Mouse (Mus musculus): ENCODE measurements around the gene Nek1. TPM values are rescaled to one million over a fixed set of nuclear protein-coding genes. Genes with fewer than 3 reads are reported as not detected.

The Nek1 gene
- polyA plus RNA-seq, 1 experiment from 2014 or later, result 4.4 TPM

DNA sequence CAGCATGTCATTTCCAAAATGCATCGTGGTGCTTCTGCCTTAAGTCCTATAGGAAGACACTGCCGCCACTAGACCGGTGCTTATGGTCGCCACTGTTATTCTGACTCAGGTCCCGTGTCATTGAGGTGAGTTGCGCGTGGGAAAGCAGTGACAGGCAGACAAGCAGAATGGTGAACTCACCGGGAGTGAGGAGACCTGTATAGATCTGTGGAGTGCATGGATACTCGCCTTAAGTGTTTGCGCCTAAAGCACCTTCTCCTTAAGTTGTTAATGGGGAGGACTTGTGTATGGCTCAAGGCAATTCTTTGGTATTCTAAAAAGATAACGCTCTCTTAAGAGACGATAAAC is 618 bp downstream of the Nek1 start:
- H3K36me3 ChIP-seq (replicated peaks; ENCODE audit: insufficient read depth, low read length), result no peaks in the 10 kb centered on the region
- no peaks in the 10 kb centered on the region for H3K27me3 ChIP-seq (ENCODE audit: insufficient read depth, low read length)
- 3% methylated on average over 12 of the region's 12 CpGs for WGBS (ENCODE audit: insufficient replicate concordance)
- ATAC-seq (peak; percentile 26), DNase-seq (no peak)
- H3K27ac ChIP-seq (ENCODE audit: low read depth), result peak overlapping the region; percentile 98
- H3K4me1 ChIP-seq (ENCODE audit: insufficient read depth), result peaks cover 10% of the 10 kb centered on the region
- no peaks in the 10 kb centered on the region for H3K9me3 ChIP-seq (ENCODE audit: low read length)
- peak overlapping the region; percentile 80 for H3K9ac ChIP-seq (replicated peaks)
- H3K4me2 ChIP-seq (ENCODE audit: low read depth, low read length), result peak overlapping the region; percentile 74
- H3K4me3 ChIP-seq (ENCODE audit: low read depth, low read length), result peak overlapping the region; percentile 91
- TF ChIP-seq EP300 (IDR thresholded peaks at IDR 0.05; ENCODE audit: low read depth) (no peak), CTCF (IDR thresholded peaks at IDR 0.05; ENCODE audit: low read depth) (no peak)

GRCm38 (mm10) chr8:60996468-60996867 is 3.5 kb downstream of the Nek1 start:
- H3K9me3 ChIP-seq (ENCODE audit: low read length), result no peaks in the 10 kb centered on the region

GRCm38 (mm10) chr8:61041951-61042350 is 49.0 kb downstream of the Nek1 start:
- Histone ChIP-seq H3K9me3 (ENCODE audit: low read length) (no peaks in the 10 kb centered on the region), H3K4me2 (ENCODE audit: low read depth, low read length) (no peak overlapping the region), H3K4me3 (ENCODE audit: low read depth, low read length) (no peak overlapping the region), H3K4me1 (ENCODE audit: insufficient read depth) (no peaks in the 10 kb centered on the region), H3K9ac (replicated peaks) (no peak overlapping the region), H3K27ac (ENCODE audit: low read depth) (no peak overlapping the region), H3K36me3 (replicated peaks; ENCODE audit: insufficient read depth, low read length) (peaks cover 12% of the 10 kb centered on the region; the same call in 1 of the 2 replicates), H3K27me3 (ENCODE audit: insufficient read depth, low read length) (no peaks in the 10 kb centered on the region)
- ATAC-seq (no peak), DNase-seq (peak; percentile 51)
- TF ChIP-seq EP300 (IDR thresholded peaks at IDR 0.05; ENCODE audit: low read depth), result no peak
- TF ChIP-seq CTCF (IDR thresholded peaks at IDR 0.05; ENCODE audit: low read depth), result peak; percentile 77

More at GRCm38 (mm10) chr8:60996468-60996867, 3.5 kb downstream of the Nek1 start:
- no peak for ATAC-seq
- WGBS (ENCODE audit: insufficient replicate concordance), result 65% methylated on average over 3 of the region's 3 CpGs
- TF ChIP-seq CTCF (IDR thresholded peaks at IDR 0.05; ENCODE audit: low read depth) (no peak), EP300 (IDR thresholded peaks at IDR 0.05; ENCODE audit: low read depth) (no peak)
- no peak overlapping the region for H3K27ac ChIP-seq (ENCODE audit: low read depth)
- no peak overlapping the region for H3K9ac ChIP-seq (replicated peaks)
- no peaks in the 10 kb centered on the region for H3K36me3 ChIP-seq (replicated peaks; ENCODE audit: insufficient read depth, low read length)
- DNase-seq, result no peak
- H3K4me3 ChIP-seq (ENCODE audit: low read depth, low read length), result no peak overlapping the region
- H3K4me1 ChIP-seq (ENCODE audit: insufficient read depth), result peaks cover 9% of the 10 kb centered on the region
- no peak overlapping the region for H3K4me2 ChIP-seq (ENCODE audit: low read depth, low read length)
- H3K27me3 ChIP-seq (ENCODE audit: insufficient read depth, low read length), result no peaks in the 10 kb centered on the region

DNA sequence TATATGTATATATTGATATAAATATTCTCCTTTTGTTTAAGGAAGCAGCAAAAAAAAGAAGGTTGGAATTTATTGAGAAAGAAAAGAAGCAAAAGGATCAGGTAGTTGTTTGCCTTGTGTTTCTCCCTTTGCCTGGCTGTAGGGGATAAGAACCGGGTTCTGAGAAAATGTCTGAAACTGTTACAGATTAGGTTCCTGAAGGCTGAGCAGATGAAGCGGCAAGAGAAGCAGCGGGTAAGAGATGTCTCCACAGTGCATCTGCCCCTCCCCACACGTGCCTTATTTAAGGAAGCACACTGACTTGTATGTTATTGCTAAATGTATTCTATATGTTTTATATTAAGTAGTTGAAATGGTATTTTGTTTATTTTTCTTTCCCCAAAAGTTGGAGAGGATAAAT is 50.9 kb downstream of the Nek1 start:
- H3K4me1 ChIP-seq (ENCODE audit: insufficient read depth), result no peaks in the 10 kb centered on the region
- no peak for DNase-seq
- no peak for ATAC-seq

DNA sequence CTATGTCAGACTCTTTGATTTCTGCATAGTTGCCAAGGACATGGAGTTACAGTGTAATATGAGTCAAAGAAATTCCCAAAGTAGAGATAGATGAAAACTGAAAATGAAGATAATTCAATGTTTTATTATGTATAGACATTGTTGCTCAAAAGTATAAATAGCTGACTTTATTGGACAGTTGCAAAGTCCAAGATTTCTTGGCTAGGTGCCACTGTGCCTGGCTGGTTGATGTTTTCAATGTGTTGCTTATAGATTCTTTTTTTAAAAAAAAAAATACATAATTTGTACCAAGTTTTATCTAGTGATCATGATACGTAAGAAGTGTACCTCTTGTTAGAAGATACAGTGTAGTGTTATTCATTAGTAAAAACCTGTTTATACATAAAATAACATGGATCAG is 53.8 kb downstream of the Nek1 start:
- Histone ChIP-seq H3K9ac (replicated peaks) (no peak overlapping the region), H3K9me3 (ENCODE audit: low read length) (no peaks in the 10 kb centered on the region), H3K4me1 (ENCODE audit: insufficient read depth) (no peaks in the 10 kb centered on the region), H3K27me3 (ENCODE audit: insufficient read depth, low read length) (no peaks in the 10 kb centered on the region), H3K4me2 (ENCODE audit: low read depth, low read length) (no peak overlapping the region), H3K27ac (ENCODE audit: low read depth) (no peak overlapping the region), H3K36me3 (replicated peaks; ENCODE audit: insufficient read depth, low read length) (peaks cover 8% of the 10 kb centered on the region; the same call in 1 of the 2 replicates), H3K4me3 (ENCODE audit: low read depth, low read length) (no peak overlapping the region)
- 77% methylated on average over 1 of the region's 1 CpGs for WGBS (ENCODE audit: insufficient replicate concordance)
- ATAC-seq (no peak), DNase-seq (no peak)
- TF ChIP-seq CTCF (IDR thresholded peaks at IDR 0.05; ENCODE audit: low read depth) (no peak), EP300 (IDR thresholded peaks at IDR 0.05; ENCODE audit: low read depth) (no peak)

More for the DNA sequence above, 50.9 kb downstream of the Nek1 start:
- no peak overlapping the region for H3K27ac ChIP-seq (ENCODE audit: low read depth)
- WGBS (ENCODE audit: insufficient replicate concordance), result 77% methylated on average over 4 of the region's 4 CpGs
- no peak overlapping the region for H3K4me2 ChIP-seq (ENCODE audit: low read depth, low read length)
- TF ChIP-seq EP300 (IDR thresholded peaks at IDR 0.05; ENCODE audit: low read depth) (no peak), CTCF (IDR thresholded peaks at IDR 0.05; ENCODE audit: low read depth) (no peak)
- H3K9ac ChIP-seq (replicated peaks), result no peak overlapping the region
- no peak overlapping the region for H3K4me3 ChIP-seq (ENCODE audit: low read depth, low read length)
- peaks cover 4% of the 10 kb centered on the region; the same call in 1 of the 2 replicates for H3K36me3 ChIP-seq (replicated peaks; ENCODE audit: insufficient read depth, low read length)
- no peaks in the 10 kb centered on the region for H3K27me3 ChIP-seq (ENCODE audit: insufficient read depth, low read length)
- no peaks in the 10 kb centered on the region for H3K9me3 ChIP-seq (ENCODE audit: low read length)

DNA sequence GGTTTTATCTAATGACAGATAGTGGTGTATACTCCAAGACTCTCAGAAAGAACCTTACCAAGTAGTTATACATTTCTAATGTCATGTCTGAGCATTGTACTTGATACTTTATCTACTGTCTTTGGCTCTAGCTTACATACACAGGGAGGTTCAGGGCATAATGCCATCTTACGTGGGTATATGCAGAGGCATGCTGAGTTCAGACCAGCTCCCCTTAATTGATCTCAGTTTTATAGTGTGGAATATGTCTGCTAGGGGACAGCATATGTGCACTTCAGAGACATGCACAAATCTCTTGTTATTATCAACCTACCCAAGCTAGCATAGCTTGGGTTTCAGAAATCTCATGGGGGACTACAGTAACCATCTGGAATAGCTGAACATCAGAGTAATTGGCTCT is 60.0 kb downstream of the Nek1 start:
- Histone ChIP-seq H3K4me3 (ENCODE audit: low read depth, low read length) (no peak overlapping the region), H3K36me3 (replicated peaks; ENCODE audit: insufficient read depth, low read length) (peaks cover 4% of the 10 kb centered on the region; the same call in 1 of the 2 replicates), H3K4me1 (ENCODE audit: insufficient read depth) (no peaks in the 10 kb centered on the region), H3K27me3 (ENCODE audit: insufficient read depth, low read length) (no peaks in the 10 kb centered on the region), H3K9me3 (ENCODE audit: low read length) (no peaks in the 10 kb centered on the region), H3K4me2 (ENCODE audit: low read depth, low read length) (no peak overlapping the region), H3K9ac (replicated peaks) (no peak overlapping the region), H3K27ac (ENCODE audit: low read depth) (no peak overlapping the region)
- TF ChIP-seq CTCF (IDR thresholded peaks at IDR 0.05; ENCODE audit: low read depth) (no peak), EP300 (IDR thresholded peaks at IDR 0.05; ENCODE audit: low read depth) (no peak)
- ATAC-seq (no peak), DNase-seq (no peak)
- 84% methylated on average over 1 of the region's 1 CpGs for WGBS (ENCODE audit: insufficient replicate concordance)

DNA sequence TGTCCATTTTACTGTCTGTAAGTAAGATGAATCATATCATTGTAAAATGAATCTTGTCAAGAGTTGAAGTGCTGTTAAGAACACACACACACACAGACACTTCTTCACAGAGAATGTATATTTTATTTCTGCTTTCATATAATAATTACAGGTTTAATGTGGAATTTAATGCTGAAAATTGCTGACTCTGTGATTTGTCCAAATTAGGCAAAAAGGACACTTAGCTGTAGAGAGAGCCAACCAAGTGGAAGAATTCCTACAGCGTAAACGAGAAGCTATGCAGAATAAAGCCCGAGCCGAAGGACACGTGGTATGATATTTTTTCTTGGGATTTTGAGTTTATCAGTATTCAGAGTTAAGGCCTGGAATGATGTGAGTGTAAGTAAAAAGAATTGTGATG is 61.3 kb downstream of the Nek1 start:
- ATAC-seq (no peak), DNase-seq (no peak)
- Histone ChIP-seq H3K9me3 (ENCODE audit: low read length) (no peaks in the 10 kb centered on the region), H3K4me2 (ENCODE audit: low read depth, low read length) (no peak overlapping the region), H3K27ac (ENCODE audit: low read depth) (no peak overlapping the region), H3K9ac (replicated peaks) (no peak overlapping the region), H3K36me3 (replicated peaks; ENCODE audit: insufficient read depth, low read length) (peaks cover 4% of the 10 kb centered on the region; the same call in 1 of the 2 replicates), H3K4me3 (ENCODE audit: low read depth, low read length) (no peak overlapping the region), H3K27me3 (ENCODE audit: insufficient read depth, low read length) (no peaks in the 10 kb centered on the region), H3K4me1 (ENCODE audit: insufficient read depth) (no peaks in the 10 kb centered on the region)
- no peak for TF ChIP-seq EP300 (IDR thresholded peaks at IDR 0.05; ENCODE audit: low read depth)
- no peak for TF ChIP-seq CTCF (IDR thresholded peaks at IDR 0.05; ENCODE audit: low read depth)
- 89% methylated on average over 5 of the region's 5 CpGs for WGBS (ENCODE audit: insufficient replicate concordance)
